Mouse (Mus musculus) cortical plate, adult 2 months (tissue): Measurements from ENCODE around the gene 2900026A02Rik.

Experiments used
- CTCF ChIP-seq: fragments of 200-500 bp; IDR thresholded peaks from 2 replicates; pipeline ENCODE4 v1.5.1; 2011; ENCODE audit warnings: mild to moderate bottlenecking, control low read depth, low read length; ENCODE audit not compliant: insufficient read depth; ENCODE audit errors: extremely low read depth
- POLR2A ChIP-seq: fragments of 200-500 bp; IDR thresholded peaks from 2 replicates; pipeline ENCODE4 v1.6.1; 2011; ENCODE audit warnings: mild to moderate bottlenecking, low read length, control low read depth; ENCODE audit not compliant: insufficient read depth; ENCODE audit errors: extremely low read depth

- TF ChIP-seq POLR2A: no peak
- no peak for TF ChIP-seq CTCF
These were observed 94.6 kb downstream of the 2900026A02Rik start for GRCm38 (mm10) chr5:113126476-113126875.
